Mouse (Mus musculus) frontal cortex, postnatal 14 days (tissue): ENCODE results near the gene Macf1.
"Not testable (repeated sequence)": the region's sequence is repeated elsewhere in the genome, so short reads cannot be mapped to it uniquely, and the experiment has no call there.

ENCODE experiments used
- DNase-seq, 2 experiments: peaks; one replicate each; pipeline ENCODE4 v3.0.0; 2022; ENCODE audit warnings: low spot score in 2 of 2

Gene Macf1

GRCm38 (mm10) chr4:123670598-123670997, 13.6 kb downstream of the Macf1 start:
- DNase-seq: peak in 1 of 2 experiments; percentile 26

DNA sequence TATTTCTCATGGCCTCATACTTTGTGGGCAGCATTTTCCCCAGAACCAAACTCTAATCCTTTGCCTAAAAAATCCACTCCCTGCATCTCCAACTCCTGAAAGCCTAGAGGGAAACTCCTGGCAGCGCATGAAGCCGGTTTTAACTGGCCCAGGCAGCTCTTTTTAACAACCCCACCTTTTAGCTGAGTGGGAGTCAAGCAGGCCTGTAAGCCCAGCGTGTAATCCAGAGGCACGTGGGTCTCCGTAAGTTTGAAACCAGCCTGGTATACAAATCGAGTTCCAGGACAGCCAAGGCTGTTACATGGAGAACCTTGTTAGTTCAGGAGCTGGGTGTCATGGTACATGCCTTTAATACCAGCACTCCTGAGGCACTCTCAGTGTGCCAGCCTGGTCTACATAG, 14.5 kb downstream of the Macf1 start:
- DNase-seq: no peak

DNA sequence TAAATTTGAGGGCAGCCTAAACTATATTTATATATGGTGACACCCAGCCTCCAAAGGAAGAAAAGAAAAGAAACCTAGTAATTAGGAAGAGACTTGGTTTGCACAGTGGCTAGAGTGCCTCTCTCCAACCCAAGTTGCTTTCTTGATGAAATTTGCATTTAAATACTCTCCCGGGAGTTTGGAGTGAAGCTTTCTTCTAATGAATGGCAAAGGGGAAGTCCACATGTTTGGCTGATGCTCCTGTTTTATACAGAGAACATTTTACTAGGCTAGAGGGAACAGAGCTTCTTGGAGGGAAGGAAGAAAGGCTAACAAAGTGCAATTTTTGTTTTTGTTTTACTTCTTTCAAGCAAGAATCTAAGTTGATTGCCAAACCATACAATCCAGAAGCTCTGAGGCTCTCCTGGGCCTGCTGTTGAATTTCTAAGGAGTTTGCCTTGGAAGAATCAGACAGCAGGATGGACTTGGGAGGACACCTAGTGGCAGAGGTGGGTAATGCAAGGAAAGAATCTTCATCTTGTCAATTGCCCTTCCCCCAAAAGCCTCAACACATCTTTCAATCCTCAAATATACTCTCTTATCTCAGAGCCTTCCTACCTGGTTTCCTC, 16.8 kb downstream of the Macf1 start:
- DNase-seq: peak; percentile 69 to 90

- no peak for DNase-seq
Measured at GRCm38 (mm10) chr4:123666517-123666916, 17.6 kb downstream of the Macf1 start.

DNA sequence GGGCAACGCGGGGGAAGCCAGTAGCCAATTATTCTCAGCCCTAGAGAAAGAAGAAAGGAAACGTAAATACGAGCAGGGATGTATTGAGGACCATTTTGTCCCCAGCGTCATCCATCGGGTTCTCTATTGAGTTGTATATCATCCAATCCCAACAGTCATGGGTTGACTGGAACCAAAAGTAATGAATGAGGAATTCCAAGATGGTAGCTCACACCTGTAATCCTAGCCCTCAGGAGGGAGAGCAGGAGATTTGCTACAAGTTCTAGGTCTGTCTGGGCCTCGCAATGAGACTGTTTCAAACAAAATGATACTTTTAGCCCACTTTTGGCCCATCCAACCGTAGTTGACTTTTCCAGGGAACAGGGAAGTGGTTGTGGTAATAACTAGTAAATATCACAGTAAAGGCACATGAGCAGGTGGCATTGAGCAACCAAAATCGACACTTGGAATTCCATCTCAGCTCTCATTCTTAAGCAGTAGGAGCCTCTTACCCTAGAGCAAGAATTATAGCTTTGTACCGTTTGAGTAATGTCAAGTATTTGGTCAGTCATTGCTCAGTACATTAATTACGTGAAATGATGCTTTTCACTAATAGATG, 18.4 kb downstream of the Macf1 start:
- no peak for DNase-seq

GRCm38 (mm10) chr4:123664951-123665661, 19.1 kb downstream of the Macf1 start:
- peak in 1 of 2 experiments; percentile 14 for DNase-seq

GRCm38 (mm10) chr4:123664021-123664950, 19.9 kb downstream of the Macf1 start:
- DNase-seq: peak in 1 of 2 experiments; percentile 38

DNA sequence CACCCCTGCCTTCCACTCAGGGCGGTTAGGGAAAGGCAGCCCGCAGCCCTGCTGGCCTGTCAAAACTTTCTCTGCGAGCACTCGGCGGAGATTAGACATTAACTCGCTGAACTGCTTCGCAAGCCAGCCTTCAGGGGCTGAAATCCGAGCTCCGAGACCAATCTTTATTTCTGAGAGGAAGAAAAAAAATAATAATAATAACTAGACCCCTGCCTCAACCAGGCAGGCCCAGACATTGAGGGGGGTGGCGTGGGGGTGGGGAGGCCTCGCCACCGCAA, 20.5 kb downstream of the Macf1 start:
- DNase-seq: no peak

GRCm38 (mm10) chr4:123662914-123663687, 21.1 kb downstream of the Macf1 start:
- DNase-seq: no peak

DNA sequence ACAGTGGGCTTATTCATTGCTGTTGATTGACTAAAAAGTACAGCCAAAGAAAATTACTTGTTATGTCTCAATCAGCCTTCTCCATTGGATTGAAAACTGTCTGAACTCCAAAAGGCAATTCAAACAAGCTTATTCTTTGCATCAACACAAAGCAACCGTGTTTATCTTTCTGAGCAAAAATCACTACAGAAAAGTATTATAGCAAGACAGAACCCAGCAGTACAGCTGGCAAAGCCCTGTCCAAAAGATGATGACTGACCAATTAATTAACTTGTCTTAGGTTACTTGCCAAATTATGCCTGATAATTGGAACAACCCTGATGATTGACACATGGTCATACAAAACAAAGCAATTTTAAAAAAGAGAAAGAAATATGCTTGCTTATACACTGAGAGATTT, 26.0 kb downstream of the Macf1 start:
- DNase-seq: no peak

GRCm38 (mm10) chr4:123655245-123655644, 28.9 kb downstream of the Macf1 start:
- no peak for DNase-seq

GRCm38 (mm10) chr4:123654566-123654965, 29.6 kb downstream of the Macf1 start:
- no peak for DNase-seq

DNA sequence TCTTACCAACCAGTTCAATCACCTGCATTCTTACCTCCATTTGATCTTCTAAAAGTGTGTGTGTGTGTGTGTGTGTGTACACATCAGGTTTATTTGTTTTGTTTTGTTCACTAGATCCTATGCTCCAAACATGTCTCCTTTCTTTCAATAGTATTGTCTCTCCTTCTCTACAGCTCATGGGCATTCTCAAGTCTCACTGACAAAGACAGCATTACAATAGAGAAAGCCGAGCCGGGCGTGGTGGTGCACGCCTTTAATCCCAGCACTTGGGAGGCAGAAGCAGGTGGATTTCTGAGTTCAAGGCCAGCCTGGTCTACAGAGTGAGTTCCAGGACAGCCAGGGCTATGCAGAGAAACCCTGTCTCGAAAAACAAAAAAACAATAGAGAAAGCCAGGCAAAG, 30.7 kb downstream of the Macf1 start:
- DNase-seq: not testable (repeated sequence)

- no peak for DNase-seq
Measured at GRCm38 (mm10) chr4:123652130-123652529, 32.0 kb downstream of the Macf1 start.

GRCm38 (mm10) chr4:123649131-123649530, 35.0 kb downstream of the Macf1 start:
- DNase-seq: no peak

- DNase-seq: no peak
Measured at GRCm38 (mm10) chr4:123647668-123648067, 36.5 kb downstream of the Macf1 start.

- DNase-seq: no peak
Measured at GRCm38 (mm10) chr4:123647109-123647508, 37.1 kb downstream of the Macf1 start.

GRCm38 (mm10) chr4:123645246-123645845, 38.8 kb downstream of the Macf1 start:
- no peak for DNase-seq

- DNase-seq: no peak
Measured at GRCm38 (mm10) chr4:123643561-123643960, 40.6 kb downstream of the Macf1 start.

GRCm38 (mm10) chr4:123642877-123643276, 41.3 kb downstream of the Macf1 start:
- DNase-seq: no peak

GRCm38 (mm10) chr4:123637136-123637535, 47.0 kb downstream of the Macf1 start:
- DNase-seq: no peak
